Mouse (Mus musculus) MEL (cell line): ENCODE measurements around the gene Engase. TPM values are rescaled to one million over a fixed set of nuclear protein-coding genes. Genes with fewer than 3 reads are reported as not detected.

Source experiments
- DNase-seq: peaks from one replicate; pipeline ENCODE4 v3.0.0; 2011; ENCODE audit warnings: low read depth, low spot score
- H3K27ac ChIP-seq: 2 replicates; pipeline ENCODE4 v1.5.1; 2012; ENCODE audit warnings: low read depth, mild to moderate bottlenecking, control low read depth, low read length, moderate library complexity; ENCODE audit not compliant: control insufficient read depth
- H3K27me3 ChIP-seq, 2 experiments: fragments of 150-350 bp in 1 of 2; sonication (generic) in 1 of 2; 2 replicates each; pipeline ENCODE4 v1.6.1; 2012; ENCODE audit warnings: low read length in 2 of 2, mild to moderate bottlenecking in 2 of 2, improper control_type of control experiment in 1 of 2, moderate library complexity in 1 of 2; ENCODE audit not compliant: insufficient read depth in 2 of 2, control insufficient read depth in 1 of 2
- H3K36me3 ChIP-seq, 2 experiments: 2 replicates each; pipeline ENCODE4 v1.6.1; 2012 to 2014; ENCODE audit warnings: low read length in 2 of 2, improper control_type of control experiment in 1 of 2, inconsistent platforms in 1 of 2, mild to moderate bottlenecking in 1 of 2; ENCODE audit not compliant: insufficient read depth in 2 of 2, control insufficient read depth in 1 of 2
- H3K4me1 ChIP-seq, 2 experiments: fragments of 150-350 bp in 1 of 2; sonication (generic) in 1 of 2; 2 replicates each; pipeline ENCODE4 v1.6.1; 2012; ENCODE audit warnings: low read length in 2 of 2, improper control_type of control experiment in 1 of 2, mild to moderate bottlenecking in 1 of 2; ENCODE audit not compliant: insufficient read depth in 2 of 2, control insufficient read depth in 1 of 2
- H3K4me3 ChIP-seq, 2 experiments: fragments of 150-350 bp in 1 of 2; sonication (generic) in 1 of 2; 2 replicates each; pipeline ENCODE4 v1.5.1; 2012; ENCODE audit warnings: low read depth in 2 of 2, low read length in 2 of 2, mild to moderate bottlenecking in 2 of 2, moderate library complexity in 2 of 2, control low read depth in 1 of 2, improper control_type of control experiment in 1 of 2; ENCODE audit not compliant: control insufficient read depth in 1 of 2, insufficient read depth in 1 of 2
- H3K79me2 ChIP-seq: 2 replicates; pipeline ENCODE4 v1.6.1; 2012; ENCODE audit warnings: mild to moderate bottlenecking, low read length, moderate library complexity; ENCODE audit not compliant: control insufficient read depth, poor library complexity, insufficient read depth
- H3K9ac ChIP-seq: 2 replicates; pipeline ENCODE4 v1.6.1; 2012; ENCODE audit warnings: low read depth, mild to moderate bottlenecking, control low read depth, low read length, moderate library complexity; ENCODE audit not compliant: control insufficient read depth, poor library complexity, severe bottlenecking
- H3K9me3 ChIP-seq: fragments of 150-350 bp; sonication (generic); replicated peaks from 2 replicates; pipeline ENCODE4 v1.6.1; 2012; ENCODE audit warnings: mild to moderate bottlenecking, low read length, improper control_type of control experiment, moderate library complexity; ENCODE audit not compliant: insufficient read depth
- CHD1 ChIP-seq: IDR thresholded peaks from 2 replicates; pipeline ENCODE4 v1.6.1; 2012; ENCODE audit warnings: low read depth, mild to moderate bottlenecking, inconsistent platforms, low read length, improper control_type of control experiment
- CHD2 ChIP-seq: IDR thresholded peaks from 2 replicates; pipeline ENCODE4 v1.6.1; 2011; ENCODE audit warnings: low read length, improper control_type of control experiment
- CTCF ChIP-seq, 3 experiments: IDR thresholded peaks in 2 of 3; conservative IDR thresholded peaks in 1 of 3; 2 replicates each; pipeline ENCODE4 v1.5.1; 2011 to 2012; ENCODE audit warnings: low read length in 3 of 3, low read depth in 2 of 3, mild to moderate bottlenecking in 2 of 3, improper control_type of control experiment in 1 of 3, inconsistent platforms in 1 of 3, mixed read lengths in 1 of 3, moderate library complexity in 1 of 3; ENCODE audit not compliant: control insufficient read depth in 1 of 3, insufficient read depth in 1 of 3, poor library complexity in 1 of 3, severe bottlenecking in 1 of 3
- E2F4 ChIP-seq: IDR thresholded peaks from 2 replicates; pipeline ENCODE4 v1.6.1; 2011; ENCODE audit warnings: low read depth, low read length, improper control_type of control experiment, borderline replicate concordance
- EP300 ChIP-seq, 2 experiments: IDR thresholded peaks; 2 replicates each; pipeline ENCODE4 v1.6.1; 2011; ENCODE audit warnings: improper control_type of control experiment in 2 of 2, low read length in 2 of 2, low read depth in 1 of 2, mild to moderate bottlenecking in 1 of 2
- HCFC1 ChIP-seq: IDR thresholded peaks from 2 replicates; pipeline ENCODE4 v1.6.1; 2012; ENCODE audit warnings: low read depth, mild to moderate bottlenecking, inconsistent platforms, low read length, improper control_type of control experiment, moderate library complexity
- JUND ChIP-seq: IDR thresholded peaks from 2 replicates; pipeline ENCODE4 v1.6.1; 2011; ENCODE audit warnings: low read depth, mild to moderate bottlenecking, improper control_type of control experiment, low read length
- KAT2A ChIP-seq: conservative IDR thresholded peaks from 2 replicates; pipeline ENCODE4 v1.6.1; 2012; ENCODE audit warnings: low read depth, low read length, improper control_type of control experiment, inconsistent platforms
- MAX ChIP-seq: IDR thresholded peaks from 2 replicates; pipeline ENCODE4 v1.6.1; 2011; ENCODE audit warnings: low read length, improper control_type of control experiment
- MAZ ChIP-seq: IDR thresholded peaks from 2 replicates; pipeline ENCODE4 v1.6.1; 2012; ENCODE audit warnings: low read depth, mild to moderate bottlenecking, inconsistent platforms, low read length, improper control_type of control experiment
- MYB ChIP-seq: IDR thresholded peaks from 2 replicates; pipeline ENCODE4 v1.6.1; 2011; ENCODE audit warnings: mild to moderate bottlenecking, low read depth, low read length, improper control_type of control experiment
- POLR2AphosphoS5 ChIP-seq: IDR thresholded peaks from 2 replicates; pipeline ENCODE4 v1.6.1; 2012; ENCODE audit warnings: low read depth, borderline replicate concordance, mild to moderate bottlenecking, inconsistent platforms, low read length, moderate library complexity, mixed read lengths
- SIN3A ChIP-seq: IDR thresholded peaks from 2 replicates; pipeline ENCODE4 v1.6.1; 2012; ENCODE audit warnings: low read length, improper control_type of control experiment, inconsistent platforms
- TAL1 ChIP-seq: IDR thresholded peaks from 2 replicates; pipeline ENCODE4 v1.6.1; 2012; ENCODE audit warnings: mild to moderate bottlenecking, inconsistent platforms, low read length, moderate library complexity, mixed read lengths
- TBP ChIP-seq: IDR thresholded peaks from 2 replicates; pipeline ENCODE4 v1.8.0; 2011; ENCODE audit warnings: low read depth, low read length, improper control_type of control experiment
- TCF12 ChIP-seq: IDR thresholded peaks from 2 replicates; pipeline ENCODE4 v1.6.1; 2014; ENCODE audit warnings: low read depth, mild to moderate bottlenecking, inconsistent platforms, low read length, improper control_type of control experiment, moderate library complexity
- UBTF ChIP-seq: IDR thresholded peaks from 2 replicates; pipeline ENCODE4 v1.6.1; 2012; ENCODE audit warnings: low read depth, mild to moderate bottlenecking, inconsistent platforms, low read length, improper control_type of control experiment, moderate library complexity, borderline replicate concordance; ENCODE audit not compliant: insufficient read depth
- USF1 ChIP-seq: IDR thresholded peaks from 2 replicates; pipeline ENCODE4 v1.6.1; 2014; ENCODE audit warnings: low read depth, mild to moderate bottlenecking, inconsistent platforms, low read length, improper control_type of control experiment, moderate library complexity
- ZC3H11A ChIP-seq: IDR thresholded peaks from 2 replicates; pipeline ENCODE4 v1.6.1; 2012; ENCODE audit warnings: low read depth, mild to moderate bottlenecking, inconsistent platforms, low read length, improper control_type of control experiment
- ZKSCAN1 ChIP-seq: IDR thresholded peaks from 2 replicates; pipeline ENCODE4 v1.6.1; 2012; ENCODE audit warnings: low read depth, mild to moderate bottlenecking, inconsistent platforms, low read length, improper control_type of control experiment, moderate library complexity
- ZMIZ1 ChIP-seq: IDR thresholded peaks from 2 replicates; pipeline ENCODE4 v1.6.1; 2012; ENCODE audit warnings: low read depth, mild to moderate bottlenecking, inconsistent platforms, low read length, improper control_type of control experiment, moderate library complexity
- ZNF384 ChIP-seq: IDR thresholded peaks from 2 replicates; pipeline ENCODE4 v1.6.1; 2012; ENCODE audit warnings: low read depth, mild to moderate bottlenecking, inconsistent platforms, low read length, improper control_type of control experiment
- polyA plus RNA-seq, 2 experiments: library from polyadenylated mRNA; stranded (reverse) in 1 of 2; unstranded in 1 of 2; fragments of >175 nt in 1 of 2; fragments of >200 nt in 1 of 2; gene quantifications; 2 replicates each; pipeline versions ENCODE4 v1.2.1 to v1.2.4; 2012; ENCODE audit warnings: low replicate concordance in 2 of 2, low read depth in 1 of 2; ENCODE audit not compliant: insufficient read length in 2 of 2, insufficient read depth in 1 of 2, missing spikeins in 1 of 2
- total RNA-seq: library from RNA; depleted of rRNA; stranded (reverse); fragments of 300-350 nt; gene quantifications from 2 replicates; pipeline ENCODE4 v1.2.3, GENCODE M21; 2012

Gene Engase
- total and polyA plus RNA-seq, 3 experiments = 15.3 to 23.5 TPM; not detected in 1

GRCm38 (mm10) chr11:118430291-118430885 lies 46.2 kb upstream of the Engase start:
- H3K9me3 ChIP-seq = no peaks in the 10 kb centered on the region
- H3K27ac ChIP-seq = no peak overlapping the region
- peaks cover 6 to 18% of the 10 kb centered on the region in 2 experiments for H3K4me1 ChIP-seq
- no peak for DNase-seq
- TF ChIP-seq ZKSCAN1 = no peak
- no peak for TF ChIP-seq ZC3H11A
- TF ChIP-seq TBP = no peak
- no peak for TF ChIP-seq MAX
- no peak for TF ChIP-seq TAL1
- TF ChIP-seq JUND = no peak
- no peak for TF ChIP-seq CHD2
- TF ChIP-seq MYB = no peak
- H3K27me3 ChIP-seq = no peaks in the 10 kb centered on the region
- H3K4me3 ChIP-seq = no peak overlapping the region
- H3K9ac ChIP-seq = no peak overlapping the region
- peaks cover 0 to 8% of the 10 kb centered on the region in 2 experiments; a peak in 2 of 4 replicates for H3K36me3 ChIP-seq
- H3K79me2 ChIP-seq = no peaks in the 10 kb centered on the region

- no peak for DNase-seq
- peaks cover 0 to 8% of the 10 kb centered on the region in 2 experiments; a peak in 2 of 4 replicates for H3K36me3 ChIP-seq
- H3K9ac ChIP-seq = no peak overlapping the region
- H3K9me3 ChIP-seq = no peaks in the 10 kb centered on the region
- H3K4me3 ChIP-seq = no peak overlapping the region
- H3K79me2 ChIP-seq = no peaks in the 10 kb centered on the region
- peaks cover 6 to 18% of the 10 kb centered on the region in 2 experiments for H3K4me1 ChIP-seq
- no peak for TF ChIP-seq ZNF384
- no peak for TF ChIP-seq EP300 (IDR thresholded peaks at IDR 0.05; ENCODE audit: low read depth in 1 of 2, low read length in 2 of 2)
- no peak for TF ChIP-seq E2F4
- TF ChIP-seq ZKSCAN1 = no peak
- TF ChIP-seq CTCF (IDR thresholded peaks at IDR 0.05 in 2 of 3, conservative IDR thresholded peaks at IDR 0.05 in 1 of 3; ENCODE audit: control insufficient read depth in 1 of 3, insufficient read depth in 1 of 3, low read depth in 2 of 3, low read length in 3 of 3, poor library complexity in 1 of 3, severe bottlenecking in 1 of 3) = no peak
- TF ChIP-seq MAZ = no peak
- TF ChIP-seq CHD1 = no peak
- TF ChIP-seq POLR2AphosphoS5 = no peak
- no peak for TF ChIP-seq HCFC1
- TF ChIP-seq ZMIZ1 = no peak
- TF ChIP-seq UBTF = no peak
- TF ChIP-seq KAT2A = no peak
- no peak for TF ChIP-seq TCF12
- no peak for TF ChIP-seq SIN3A
- TF ChIP-seq USF1 = no peak
- H3K27ac ChIP-seq = no peak overlapping the region
- H3K27me3 ChIP-seq = no peaks in the 10 kb centered on the region
Measured at GRCm38 (mm10) chr11:118431100-118431948, 45.3 kb upstream of the Engase start.
